Mouse (Mus musculus): ENCODE measurements around the gene Itm2c.

The Itm2c gene

DNA sequence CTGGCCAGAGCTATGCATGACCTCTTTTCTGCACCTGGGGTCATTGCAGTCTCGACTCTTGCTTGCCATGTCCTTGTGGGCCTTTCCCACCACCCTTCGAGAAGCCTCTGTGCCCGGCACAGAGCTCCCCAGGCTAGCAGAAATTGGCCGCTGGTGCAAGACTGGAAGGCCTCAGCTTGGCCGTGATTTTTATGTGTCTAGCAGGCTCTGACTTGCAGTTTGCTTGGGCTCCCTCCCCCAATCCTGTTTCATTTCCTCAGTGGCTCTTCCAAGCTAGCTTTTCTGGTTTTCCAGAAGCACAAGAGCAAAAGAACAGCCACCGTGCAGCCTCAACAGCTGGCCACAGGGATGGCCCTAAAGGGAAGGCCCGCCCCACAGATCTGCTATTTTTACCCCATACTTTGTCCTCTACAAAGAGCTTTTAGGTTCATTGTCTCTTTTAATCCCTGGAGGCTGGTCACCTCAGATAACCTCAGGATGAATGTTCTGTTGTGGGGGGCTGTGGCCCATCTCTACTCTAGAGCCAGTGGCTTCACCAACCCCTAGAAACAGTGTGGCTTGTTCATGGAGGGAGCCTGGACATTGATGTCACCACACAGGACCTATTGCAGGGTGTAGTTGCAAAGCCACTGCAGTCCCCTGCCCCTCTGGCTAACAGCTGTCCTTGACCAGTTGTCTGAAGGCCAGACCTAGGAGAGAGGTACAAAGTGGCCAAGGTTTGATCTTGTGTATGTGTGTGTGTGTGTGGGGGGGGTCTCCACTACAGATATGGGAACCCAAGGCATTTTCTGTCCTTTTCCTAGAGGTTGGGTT, 6.6 kb downstream of the Itm2c start:
- DNase-seq, result peak; percentile 37

DNA sequence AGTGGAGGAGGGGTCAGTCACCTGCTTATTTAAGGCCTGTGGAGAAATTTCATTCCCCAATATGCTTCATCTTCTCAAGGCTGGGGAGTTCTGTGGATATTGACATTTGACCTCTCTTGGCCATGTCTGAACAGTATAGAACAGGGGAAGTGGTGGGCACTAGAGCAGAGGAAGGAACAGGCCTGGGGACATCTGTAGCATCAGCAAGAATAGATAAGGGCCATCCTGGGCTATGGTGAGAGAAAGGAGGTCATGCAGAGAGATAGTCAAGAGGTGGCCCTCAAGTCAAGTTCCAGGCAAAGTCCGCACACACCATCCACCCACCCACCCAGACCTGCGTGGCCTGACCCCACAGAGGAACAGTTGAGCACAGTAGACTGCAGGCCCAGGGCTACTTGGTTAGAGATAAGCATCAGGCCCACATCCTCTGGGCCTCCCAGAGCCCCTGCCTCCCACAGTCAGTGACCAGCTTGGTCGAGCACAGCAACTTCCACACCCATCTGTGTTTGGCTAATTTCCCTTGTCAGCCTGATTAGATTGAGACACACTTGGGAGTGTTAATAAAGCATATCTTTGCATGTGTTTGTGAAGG, 7.5 kb downstream of the Itm2c start:
- DNase-seq, result peak; percentile 70

DNA sequence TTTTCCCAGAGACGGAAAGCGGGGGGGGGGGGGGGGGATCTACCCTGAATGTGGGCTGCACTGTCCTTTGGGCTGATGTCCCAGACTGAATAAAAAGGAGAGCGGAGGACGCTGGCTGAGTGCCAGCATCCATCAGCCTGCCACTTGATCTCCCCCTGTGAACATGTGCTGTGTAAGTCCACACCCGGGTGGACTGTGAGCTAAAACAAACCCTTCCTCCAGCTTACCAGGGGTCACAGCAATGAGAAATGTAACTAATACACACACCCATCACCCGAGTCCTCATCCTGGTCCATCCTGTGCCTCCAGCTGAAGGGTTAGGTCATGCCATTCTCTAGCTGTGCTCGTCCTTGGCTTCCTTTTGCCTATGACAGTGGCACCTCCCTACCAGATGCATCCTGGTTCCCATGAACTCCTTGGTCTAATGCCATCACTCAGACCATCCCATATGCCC, 8.1 kb downstream of the Itm2c start:
- peak; percentile 79 for DNase-seq

DNA sequence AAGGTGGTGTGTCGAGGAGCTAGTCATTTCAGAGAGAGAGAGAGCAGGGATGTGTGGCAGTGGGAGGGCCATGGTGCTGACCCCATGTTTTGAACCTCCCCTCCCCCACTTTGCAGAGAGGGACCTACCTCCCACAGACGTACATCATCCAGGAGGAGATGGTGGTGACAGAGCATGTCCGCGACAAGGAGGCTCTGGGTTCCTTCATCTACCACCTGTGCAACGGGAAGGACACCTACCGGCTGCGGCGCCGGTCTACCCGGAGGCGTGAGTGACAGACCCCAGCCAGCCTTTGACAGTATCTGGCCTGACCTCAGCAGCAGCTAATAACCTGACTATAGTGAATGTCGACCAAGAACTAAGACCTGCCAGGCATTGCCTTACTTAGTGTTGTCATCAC, 12.8 kb downstream of the Itm2c start:
- no peak for DNase-seq

GRCm38 (mm10) chr1:85908754-85909590, 14.9 kb downstream of the Itm2c start:
- DNase-seq, result no peak

GRCm38 (mm10) chr1:85913078-85913755, 19.1 kb downstream of the Itm2c start:
- DNase-seq, result no peak

- no peak for DNase-seq
Observed at GRCm38 (mm10) chr1:85915890-85916289, 21.8 kb downstream of the Itm2c start.

DNA sequence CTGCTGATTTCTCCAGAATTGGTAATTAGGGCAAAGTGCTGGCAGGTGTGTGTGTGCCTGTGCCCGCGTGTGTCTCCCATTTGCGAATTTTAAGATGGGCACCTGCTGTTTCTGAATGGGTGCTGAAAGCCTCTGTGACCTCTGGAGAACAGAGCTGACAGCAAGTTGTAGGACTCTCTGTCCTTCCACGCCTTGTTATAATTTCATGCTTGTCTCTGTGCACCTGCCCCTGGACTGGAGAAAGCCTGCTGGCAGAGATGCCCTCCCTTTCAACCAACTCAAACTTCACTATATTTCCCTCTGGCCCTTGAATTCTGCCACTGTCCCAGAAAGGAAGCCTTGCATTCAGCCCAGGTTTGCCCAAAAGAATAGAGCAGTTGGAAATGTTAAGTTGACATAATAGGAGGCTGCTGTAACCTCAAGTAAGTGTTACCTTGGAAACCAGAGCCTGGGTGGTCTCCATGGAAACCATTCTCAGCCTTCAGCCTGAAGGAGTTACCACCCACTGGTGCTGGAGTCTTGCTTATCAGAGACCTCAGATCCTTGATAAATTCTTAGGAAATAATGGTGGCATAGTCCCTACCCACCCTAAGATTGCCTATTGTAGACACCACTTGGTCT, 22.9 kb downstream of the Itm2c start:
- DNase-seq, result no peak

DNA sequence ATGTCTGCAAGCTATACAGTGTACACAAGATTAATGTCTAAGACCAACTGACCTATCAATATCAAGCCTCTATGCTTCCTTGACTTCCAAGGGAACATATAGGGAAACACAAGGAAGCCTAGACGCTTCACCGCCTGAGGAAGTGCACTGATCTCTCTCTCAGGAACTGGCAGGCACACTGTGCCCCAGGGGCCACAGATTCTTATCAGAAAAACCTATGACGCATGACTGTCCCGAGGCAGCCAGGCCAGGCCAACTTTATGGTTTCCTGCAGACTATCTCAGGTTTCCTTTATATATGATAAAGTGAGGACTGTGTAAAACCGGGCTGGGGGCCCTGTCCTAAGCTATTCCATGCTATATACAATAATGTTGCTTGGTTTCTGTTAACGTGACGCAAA, 25.5 kb downstream of the Itm2c start:
- DNase-seq, result no peak

DNA sequence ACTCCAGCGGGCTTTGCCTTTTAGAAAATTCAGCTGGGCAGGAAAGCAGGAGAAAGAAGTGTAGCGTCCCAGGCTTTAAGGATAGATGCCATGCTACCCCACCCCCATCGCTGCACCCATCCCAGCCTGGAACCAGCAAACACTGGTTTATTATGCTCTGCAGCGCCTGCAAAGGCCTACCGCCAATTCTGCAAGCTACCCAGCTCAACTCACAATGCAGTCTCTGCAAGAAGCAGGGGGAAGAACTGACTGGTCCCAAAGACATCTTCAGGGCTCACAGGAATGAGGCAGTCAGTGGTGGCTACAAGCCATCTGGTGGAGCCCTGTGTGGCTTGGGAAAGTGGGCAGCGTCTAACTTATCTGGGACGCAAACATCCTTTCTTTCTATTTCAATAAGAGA, 27.6 kb downstream of the Itm2c start:
- DNase-seq, result peak; percentile 47

DNA sequence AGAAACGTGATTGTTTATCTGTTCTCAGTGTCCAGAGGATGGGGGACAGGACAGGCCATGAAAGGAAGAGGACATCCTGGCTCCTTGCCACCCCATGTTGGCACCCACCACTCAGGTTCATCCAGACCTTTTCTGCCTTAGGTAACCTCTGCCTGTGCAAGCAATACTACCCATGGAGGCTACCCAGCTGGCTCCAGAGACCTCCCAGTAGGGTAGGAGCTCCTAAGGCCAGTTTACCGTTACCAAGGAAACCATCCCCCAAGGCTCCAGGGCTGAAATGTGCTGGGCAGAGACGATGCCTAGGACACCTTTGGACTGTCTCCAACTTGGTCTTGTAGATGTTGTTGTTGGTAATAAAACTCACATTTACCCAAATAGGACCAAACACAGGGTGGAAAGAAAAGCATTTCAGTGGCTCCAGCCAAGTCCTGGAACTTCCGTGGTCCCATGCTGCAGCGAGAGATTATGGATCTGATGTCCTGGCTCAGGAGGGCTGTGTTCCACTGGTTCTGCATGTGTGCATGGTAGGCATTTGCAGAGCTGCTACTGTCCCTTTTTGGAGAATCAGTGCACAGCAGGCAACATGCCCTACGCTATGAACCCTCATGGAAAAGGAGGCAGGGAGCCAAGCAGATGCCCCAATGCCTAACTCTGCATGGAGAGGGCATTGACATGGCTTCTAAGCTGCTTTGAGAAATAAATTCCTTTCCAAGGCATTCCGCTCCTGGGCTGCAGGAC, 28.2 kb downstream of the Itm2c start:
- peak; percentile 31 for DNase-seq

DNA sequence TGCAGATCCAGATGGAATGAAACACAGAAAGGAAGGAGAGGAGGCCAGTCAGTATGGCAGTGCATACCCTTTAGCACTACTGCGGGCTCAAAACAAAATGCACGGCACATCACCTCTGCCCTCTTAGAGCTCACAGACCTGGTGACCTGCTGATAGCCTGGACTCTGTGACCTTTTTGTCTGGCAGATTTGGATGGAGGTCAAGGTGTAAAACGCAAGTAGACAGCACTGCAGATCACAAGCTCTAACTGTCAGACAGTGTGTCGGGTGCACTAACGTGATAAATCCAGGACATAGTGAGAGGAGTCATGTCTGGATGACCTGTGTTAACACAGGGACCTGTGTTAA, 28.8 kb downstream of the Itm2c start:
- no peak for DNase-seq

DNA sequence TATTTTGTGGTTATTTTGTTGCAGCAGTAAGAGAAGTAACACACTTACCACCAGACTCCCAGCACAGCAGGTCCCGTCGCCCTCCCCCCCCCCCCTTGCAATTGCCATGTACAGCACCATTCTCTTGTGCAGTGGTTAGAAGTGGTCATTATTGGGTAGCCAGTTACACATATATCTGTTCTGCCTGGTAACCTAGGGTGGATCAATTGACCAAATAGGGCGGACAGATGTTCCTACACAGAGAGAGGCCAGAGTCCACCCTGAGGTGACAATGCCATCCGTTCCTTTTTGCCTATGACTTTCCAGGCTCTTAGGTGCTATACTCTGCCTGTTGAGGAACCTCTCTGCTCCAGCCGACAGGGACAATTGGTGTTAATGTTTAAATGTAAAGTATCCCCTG, 31.1 kb downstream of the Itm2c start:
- DNase-seq, result no peak

GRCm38 (mm10) chr1:85928057-85928687, 34.1 kb downstream of the Itm2c start, which contains the start of gene 4933407L21Rik:
TSS of gene 4933407L21Rik (plus strand) at chr1:85928483.
- peak; percentile 38 for DNase-seq

GRCm38 (mm10) chr1:85928688-85929065, 34.6 kb downstream of the Itm2c start:
- DNase-seq, result no peak

DNA sequence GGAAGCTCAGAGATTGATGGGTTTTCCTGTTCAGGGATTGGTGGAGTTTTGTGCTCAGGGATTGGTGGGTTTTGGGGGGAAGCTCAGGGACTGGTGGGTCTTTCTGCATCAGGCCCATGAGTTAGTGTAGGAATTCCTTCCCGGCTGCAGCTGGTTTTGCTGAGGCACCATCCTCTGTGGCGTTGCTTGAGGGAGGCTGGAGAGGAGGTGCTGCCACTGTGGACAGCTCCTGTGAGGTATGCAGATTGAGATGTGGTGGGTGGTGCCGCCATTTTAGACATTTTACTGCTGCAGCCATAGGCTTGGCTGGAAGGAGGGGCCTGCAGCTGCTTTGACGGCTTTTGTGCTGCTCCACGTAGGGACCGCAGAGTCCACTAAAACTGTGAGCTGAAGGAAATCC, 35.3 kb downstream of the Itm2c start:
- no peak for DNase-seq

- no peak for DNase-seq
Observed at GRCm38 (mm10) chr1:85931170-85931569, 37.1 kb downstream of the Itm2c start.

GRCm38 (mm10) chr1:85933226-85933625, 39.1 kb downstream of the Itm2c start:
- DNase-seq, result no peak

- no peak for DNase-seq
Observed at GRCm38 (mm10) chr1:85933631-85934465, 39.8 kb downstream of the Itm2c start.

DNA sequence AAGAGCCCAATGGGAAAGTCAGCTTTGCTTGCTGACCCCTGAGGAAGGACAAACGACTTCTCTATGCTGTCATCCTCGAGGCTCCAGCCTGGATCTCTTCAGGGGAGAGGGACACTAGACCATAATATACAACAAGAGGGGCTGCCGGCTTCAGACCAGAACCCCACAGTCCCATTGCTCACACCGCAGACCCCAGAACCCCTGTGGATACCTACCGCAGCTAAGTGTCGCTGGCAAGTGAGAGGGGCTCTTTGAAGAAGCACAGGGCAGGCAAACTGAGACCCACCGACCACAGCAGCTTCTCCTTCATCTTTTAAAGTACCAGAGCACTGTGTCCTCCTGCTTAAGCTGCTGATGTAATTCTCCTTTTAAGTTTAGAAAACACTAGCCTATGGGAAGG, 40.5 kb downstream of the Itm2c start:
- no peak for DNase-seq
